Mouse (Mus musculus) heart, embryonic 10.5 days (tissue): ENCODE measurements around the gene Hadhb. TPM values are rescaled to one million over a fixed set of nuclear protein-coding genes. Genes with fewer than 3 reads are reported as not detected.
A peak's percentile ranks its signal among the peaks of the same experiment; 100 is the strongest.

Source experiments
- DNase-seq: peaks from one replicate; pipeline ENCODE4 v3.0.0-alpha.2; 2017; ENCODE audit warnings: low spot score
- H3K27ac ChIP-seq: fragments of 300-500 bp; sonication (generic); 2 replicates; pipeline ENCODE4 v1.5.1; 2016; ENCODE audit warnings: mild to moderate bottlenecking
- H3K27me3 ChIP-seq: fragments of 300-500 bp; sonication (generic); 2 replicates; pipeline ENCODE4 v1.6.1; 2016; ENCODE audit warnings: mild to moderate bottlenecking; ENCODE audit not compliant: poor library complexity, insufficient read depth, severe bottlenecking
- H3K36me3 ChIP-seq: fragments of 300-500 bp; sonication (generic); 2 replicates; pipeline ENCODE4 v1.6.1; 2016; ENCODE audit warnings: mild to moderate bottlenecking, moderate library complexity
- H3K4me1 ChIP-seq: fragments of 300-500 bp; sonication (generic); 2 replicates; pipeline ENCODE4 v1.6.1; 2016; ENCODE audit warnings: mild to moderate bottlenecking
- H3K4me3 ChIP-seq: fragments of 300-500 bp; sonication (generic); 2 replicates; pipeline ENCODE4 v1.5.1; 2016; ENCODE audit warnings: mild to moderate bottlenecking, moderate library complexity
- H3K9me3 ChIP-seq: fragments of 300-500 bp; sonication (generic); 2 replicates; pipeline ENCODE4 v1.6.1; 2016; ENCODE audit warnings: mild to moderate bottlenecking, moderate library complexity
- WGBS: fragments of 180-500 bp; shearing (Covaris S2); methylation state at CpG from one replicate; pipeline ENCODE4 v1.1.7; 2016; 5-methylcytosine and 5-hydroxymethylcytosine counted together
- polyA plus RNA-seq: library from polyadenylated mRNA; unstranded; fragments of >200 nt; fragmentation: Nextera tagmentation; extraction: Ambion mirVana; gene quantifications from 2 replicates; pipeline ENCODE4 v1.2.1, GENCODE M21; 2016

Hadhb gene
- polyA plus RNA-seq = 207 and 288 TPM in 2 replicates

DNA sequence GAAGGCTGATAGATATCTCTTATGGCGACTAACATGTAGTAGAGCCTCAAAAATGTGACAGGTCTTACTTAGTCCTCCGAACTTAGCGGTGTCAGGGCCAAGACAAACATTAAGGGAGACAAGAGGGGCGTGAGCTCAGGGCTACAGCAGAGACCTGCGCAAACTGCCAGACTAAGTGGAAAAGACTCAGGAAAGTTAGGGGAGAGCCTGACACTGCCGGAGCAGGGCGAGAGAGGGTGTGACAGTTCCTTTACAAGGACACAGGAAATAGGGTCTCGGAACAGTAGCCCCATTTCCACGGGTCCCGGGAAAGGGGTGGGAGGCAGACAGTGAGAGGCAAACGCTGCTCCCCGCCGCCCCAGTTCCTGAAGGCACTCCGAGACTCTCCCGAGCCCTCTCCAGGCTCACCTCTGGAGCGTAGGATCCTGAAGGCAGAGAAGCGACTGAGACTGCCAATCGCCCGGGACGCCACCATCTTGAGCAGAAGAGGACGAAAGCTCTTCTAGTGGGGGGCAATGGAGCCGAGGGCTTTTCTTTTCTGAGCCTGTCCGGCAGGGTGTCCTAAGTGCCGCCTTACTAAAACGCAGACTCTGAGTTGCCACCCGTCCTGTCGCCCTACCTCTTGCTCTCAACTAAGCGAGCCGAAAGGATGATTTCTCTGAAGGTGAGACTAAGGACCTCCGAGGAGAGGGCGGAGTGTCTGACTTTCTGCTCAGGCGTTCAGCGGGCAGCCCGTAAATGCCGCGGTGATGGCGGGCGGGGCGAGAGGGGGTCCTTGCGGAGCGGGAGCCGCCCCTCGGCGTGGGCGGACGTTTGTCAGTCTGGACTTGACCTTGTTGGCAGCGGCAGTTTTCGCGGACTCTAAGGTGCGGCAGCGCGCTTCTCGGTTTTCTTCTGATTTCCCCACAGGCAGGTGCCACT lies at the start of gene Hadhb, which contains the start of gene Hadha:
Gene Hadhb (plus strand): TSS at position 775 of the 921 bp plus-strand sequence.
Gene Hadha (minus strand): TSS at position 689 of the 921 bp plus-strand sequence.
- Histone ChIP-seq H3K4me3 (peak within 1 kb of the TSS; percentile 95), H3K4me1 (peaks cover 15% of the 10 kb centered on the region; the same call in 1 of the 2 replicates), H3K9me3 (no peaks in the 10 kb centered on the region), H3K27ac (peak within 1 kb of the TSS; percentile 94), H3K27me3 (no peaks in the 10 kb centered on the region), H3K36me3 (peaks cover 5% of the 10 kb centered on the region; the same call in 1 of the 2 replicates)
- DNase-seq = peak; percentile 93
- WGBS = under 1% methylated on average over 53 of the region's 53 CpGs

DNA sequence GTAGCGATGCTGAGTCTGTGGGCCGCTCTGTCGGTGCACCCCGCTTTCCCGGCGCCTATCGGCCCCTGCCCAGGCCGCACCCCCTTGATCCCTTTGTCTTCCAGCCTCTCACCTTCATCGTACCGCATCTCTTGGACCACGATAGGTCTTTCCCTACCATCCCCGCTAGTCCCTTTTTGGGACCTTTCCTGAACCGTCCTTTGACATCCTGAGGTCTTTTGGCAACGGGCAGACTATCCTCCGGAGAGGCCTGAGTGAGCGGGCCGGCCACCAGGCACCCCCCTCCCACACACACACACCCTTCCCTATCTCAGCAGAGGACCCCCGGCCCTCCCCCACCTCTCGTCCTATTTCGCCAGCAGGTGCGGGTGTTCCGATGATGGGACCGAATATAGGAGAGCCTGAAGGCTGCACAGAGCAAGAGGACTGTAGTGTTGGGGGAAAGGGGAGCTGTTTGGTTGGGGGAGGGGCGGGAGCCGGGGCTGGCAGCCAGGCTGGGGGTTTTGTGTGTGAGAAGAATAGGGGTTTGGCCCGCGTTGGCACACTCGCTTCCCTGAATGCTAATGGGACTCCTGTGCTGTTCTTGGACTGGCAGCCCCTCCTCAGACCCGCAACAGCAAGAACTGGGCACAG lies 49.3 kb upstream of the Hadhb start, which contains the start of gene 3110082J24Rik:
Gene 3110082J24Rik (minus strand): TSS at position 419 of the 633 bp plus-strand sequence.
- H3K36me3 ChIP-seq = no peaks in the 10 kb centered on the region
- H3K27ac ChIP-seq = peak within 1 kb of the TSS; percentile 56; the same call in 1 of the 2 replicates
- H3K4me1 ChIP-seq = peaks cover 41% of the 10 kb centered on the region
- no peaks in the 10 kb centered on the region; the same call in 1 of the 2 replicates for H3K9me3 ChIP-seq
- H3K4me3 ChIP-seq = peak within 1 kb of the TSS; percentile 65
- DNase-seq = peak; percentile 74
- peaks cover 85% of the 10 kb centered on the region for H3K27me3 ChIP-seq
- WGBS = 3% methylated on average over 28 of the region's 29 CpGs

DNA sequence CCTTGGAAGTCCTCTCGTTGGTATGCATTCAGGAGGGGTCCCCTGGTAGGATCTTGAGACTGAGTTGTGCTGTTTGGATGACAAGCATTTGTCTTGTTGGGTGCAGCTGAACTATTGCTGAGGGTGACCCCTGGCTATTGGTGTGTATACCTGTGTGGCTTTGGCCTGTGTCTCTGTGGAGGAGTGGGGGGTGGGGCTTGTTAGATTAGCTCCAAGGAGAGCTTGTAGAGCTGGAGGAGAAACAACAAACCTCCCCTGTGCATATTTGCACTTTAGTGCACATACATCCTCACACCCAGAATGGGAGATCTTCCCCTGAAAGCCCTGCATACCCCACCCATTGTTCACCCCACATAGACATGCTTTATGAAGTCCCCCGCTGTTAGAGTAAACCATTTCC lies 48.3 kb upstream of the Hadhb start:
- DNase-seq = no peak
- Histone ChIP-seq H3K36me3 (no peaks in the 10 kb centered on the region), H3K9me3 (no peaks in the 10 kb centered on the region), H3K27me3 (peaks cover 94% of the 10 kb centered on the region), H3K27ac (no peak overlapping the region), H3K4me1 (peaks cover 49% of the 10 kb centered on the region), H3K4me3 (no peak overlapping the region)
- 15% methylated on average over 2 of the region's 2 CpGs for WGBS

DNA sequence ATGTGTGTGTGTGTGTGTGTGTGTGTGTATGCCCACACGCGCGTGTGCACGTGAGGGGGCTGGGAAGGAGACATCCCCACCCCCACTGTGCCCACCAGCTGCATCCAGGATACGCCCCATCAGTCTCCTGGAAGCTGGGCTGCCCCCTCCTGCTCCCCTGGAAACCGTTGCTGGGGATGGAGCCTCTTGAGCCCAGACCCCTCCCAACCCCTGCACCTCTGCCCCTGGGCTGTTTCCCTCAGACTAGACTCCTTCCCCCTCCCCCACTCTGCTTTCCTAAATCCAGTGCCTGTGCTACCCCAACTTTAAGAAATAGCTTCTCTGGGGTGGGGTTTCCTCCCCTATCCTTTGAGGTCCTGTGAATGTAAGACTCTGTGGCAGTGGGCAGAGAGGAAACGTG lies 47.9 kb upstream of the Hadhb start:
- Histone ChIP-seq H3K27ac (no peak overlapping the region), H3K9me3 (no peaks in the 10 kb centered on the region), H3K36me3 (no peaks in the 10 kb centered on the region), H3K27me3 (peaks cover 99% of the 10 kb centered on the region), H3K4me3 (no peak overlapping the region), H3K4me1 (peaks cover 49% of the 10 kb centered on the region)
- peak; percentile 56 for DNase-seq
- WGBS = 1% methylated on average over 7 of the region's 7 CpGs

- peak; percentile 75 for DNase-seq
- Histone ChIP-seq H3K9me3 (no peaks in the 10 kb centered on the region), H3K4me3 (no peak overlapping the region), H3K27me3 (peaks cover 100% of the 10 kb centered on the region), H3K36me3 (no peaks in the 10 kb centered on the region), H3K27ac (no peak overlapping the region), H3K4me1 (peaks cover 49% of the 10 kb centered on the region)
- 8% methylated on average over 5 of the region's 5 CpGs for WGBS
These were observed 47.4 kb upstream of the Hadhb start for GRCm38 (mm10) chr5:30107611-30108041.

DNA sequence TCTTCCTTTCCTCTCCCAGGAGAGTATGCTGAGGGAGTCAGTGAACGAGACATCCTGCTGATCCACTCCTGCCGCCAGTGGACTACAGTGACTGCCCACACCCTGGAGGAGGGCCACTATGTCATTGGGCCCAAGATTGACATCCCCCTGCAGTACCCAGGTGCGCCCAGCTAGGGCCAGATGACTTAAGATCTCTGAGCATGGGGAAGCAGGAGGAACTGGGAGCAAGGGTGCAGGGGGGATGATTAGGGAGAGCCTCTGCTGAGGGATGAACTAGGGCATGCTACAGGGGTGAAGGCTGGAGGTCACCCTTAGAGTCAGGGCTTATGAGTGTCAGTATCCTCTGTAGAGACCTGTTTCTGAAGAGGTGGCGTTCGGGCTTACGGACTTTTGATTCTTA lies 46.8 kb upstream of the Hadhb start:
- Histone ChIP-seq H3K36me3 (no peaks in the 10 kb centered on the region), H3K27me3 (peaks cover 100% of the 10 kb centered on the region), H3K9me3 (no peaks in the 10 kb centered on the region), H3K4me3 (no peak overlapping the region), H3K4me1 (peaks cover 49% of the 10 kb centered on the region), H3K27ac (no peak overlapping the region)
- WGBS = 56% methylated on average over 6 of the region's 6 CpGs
- peak; percentile 71 for DNase-seq

DNA sequence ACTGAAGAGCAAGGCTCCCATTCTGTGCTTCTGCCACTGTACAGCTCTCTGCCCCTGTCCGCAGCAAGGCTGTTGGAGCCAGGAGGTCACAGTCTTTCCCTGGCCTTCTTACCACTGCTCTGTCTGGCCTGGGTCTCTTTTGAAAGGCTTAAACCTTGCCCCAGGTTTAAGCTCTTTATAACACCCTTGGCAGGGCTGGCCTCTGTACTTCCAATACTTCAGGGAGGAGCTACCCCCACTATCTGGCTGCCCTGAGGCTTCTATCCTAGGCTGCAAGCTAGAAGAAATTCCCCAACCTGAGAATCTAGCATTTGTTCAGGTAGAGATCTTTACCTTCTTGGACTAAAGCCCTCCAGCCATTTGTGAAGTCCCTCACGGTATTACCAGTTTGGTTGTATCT lies 45.1 kb upstream of the Hadhb start:
- DNase-seq = peak; percentile 47
- H3K27ac ChIP-seq = no peak overlapping the region
- 46% methylated on average over 2 of the region's 2 CpGs for WGBS

GRCm38 (mm10) chr5:30110371-30111060 lies 44.5 kb upstream of the Hadhb start:
- Histone ChIP-seq H3K9me3 (no peaks in the 10 kb centered on the region), H3K36me3 (no peaks in the 10 kb centered on the region), H3K4me1 (peaks cover 55% of the 10 kb centered on the region), H3K4me3 (peak overlapping the region; percentile 51), H3K27me3 (peaks cover 100% of the 10 kb centered on the region), H3K27ac (peak overlapping the region; percentile 47; the same call in 1 of the 2 replicates)
- 8% methylated on average over 21 of the region's 22 CpGs for WGBS
- DNase-seq = peak; percentile 72

More for the DNA sequence above, 45.1 kb upstream of the Hadhb start:
- Histone ChIP-seq H3K4me3 (no peak overlapping the region), H3K9me3 (no peaks in the 10 kb centered on the region), H3K4me1 (peaks cover 60% of the 10 kb centered on the region), H3K27me3 (peaks cover 100% of the 10 kb centered on the region), H3K36me3 (no peaks in the 10 kb centered on the region)

- under 1% methylated on average over 18 of the region's 18 CpGs for WGBS
- peaks cover 49% of the 10 kb centered on the region for H3K4me1 ChIP-seq
- H3K9me3 ChIP-seq = no peaks in the 10 kb centered on the region
These were observed 43.9 kb upstream of the Hadhb start for GRCm38 (mm10) chr5:30111126-30111525.

GRCm38 (mm10) chr5:30111771-30112170 lies 43.3 kb upstream of the Hadhb start:
- H3K4me3 ChIP-seq = no peak overlapping the region
- 67% methylated on average over 3 of the region's 3 CpGs for WGBS
- no peak for DNase-seq
- H3K4me1 ChIP-seq = peaks cover 47% of the 10 kb centered on the region
- H3K36me3 ChIP-seq = peaks cover 3% of the 10 kb centered on the region
- peaks cover 99% of the 10 kb centered on the region for H3K27me3 ChIP-seq
- H3K27ac ChIP-seq = 0 out of 2 replicates have a peak overlapping the region, but pooled peaks have one; percentile 11
- no peaks in the 10 kb centered on the region for H3K9me3 ChIP-seq

More at GRCm38 (mm10) chr5:30111126-30111525, 43.9 kb upstream of the Hadhb start:
- H3K27me3 ChIP-seq = peaks cover 99% of the 10 kb centered on the region
- no peaks in the 10 kb centered on the region for H3K36me3 ChIP-seq
- peak; percentile 87 for DNase-seq
- peak overlapping the region; percentile 47; the same call in 1 of the 2 replicates for H3K27ac ChIP-seq
- H3K4me3 ChIP-seq = peak overlapping the region; percentile 51

DNA sequence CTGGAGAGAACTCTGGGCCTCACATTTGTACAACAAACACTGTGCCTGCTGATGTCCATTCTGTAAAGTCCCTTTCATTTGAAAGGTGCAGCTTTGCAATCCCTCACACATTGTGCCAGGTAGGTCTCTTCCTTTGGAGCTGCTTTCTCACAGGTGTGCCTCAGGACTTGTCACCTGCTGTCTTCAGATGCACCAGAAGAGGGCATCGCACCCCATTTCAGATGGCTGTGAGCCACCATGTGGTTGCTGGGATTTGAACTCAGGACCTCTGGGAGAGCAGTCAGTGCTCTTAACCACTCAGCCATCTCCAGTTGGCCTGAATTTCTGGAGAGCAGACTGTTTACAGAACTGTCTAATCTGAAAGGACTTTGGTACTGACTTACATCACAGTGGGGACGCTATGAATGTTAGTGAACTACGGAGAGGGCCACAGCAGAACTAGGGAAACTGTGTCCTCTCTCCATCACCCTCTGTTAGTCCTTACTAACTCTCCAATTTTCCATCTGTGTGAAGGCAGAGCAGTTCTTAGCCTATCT lies 42.4 kb upstream of the Hadhb start:
- H3K27ac ChIP-seq = no peak overlapping the region
- H3K9me3 ChIP-seq = no peaks in the 10 kb centered on the region
- no peak overlapping the region for H3K4me3 ChIP-seq
- no peak for DNase-seq
- WGBS = 77% methylated on average over 3 of the region's 3 CpGs
- H3K36me3 ChIP-seq = peaks cover 11% of the 10 kb centered on the region
- H3K27me3 ChIP-seq = peaks cover 98% of the 10 kb centered on the region
- H3K4me1 ChIP-seq = peaks cover 40% of the 10 kb centered on the region
